Mouse (Mus musculus) liver, adult 2 months (tissue): ENCODE data around the gene Fry. TPM values are rescaled to one million over a fixed set of nuclear protein-coding genes. Genes with fewer than 3 reads are reported as not detected.

ENCODE experiments used
- DNase-seq: peaks from one replicate; pipeline ENCODE4 v3.0.0-alpha.2; 2011; ENCODE audit warnings: low read depth, low spot score; ENCODE audit errors: extremely low read depth
- H3K27ac ChIP-seq: fragments of 200-500 bp; replicated peaks from 2 replicates; pipeline ENCODE4 v1.5.1; 2012; ENCODE audit warnings: low read depth, mild to moderate bottlenecking, control low read depth, inconsistent platforms, low read length; ENCODE audit not compliant: insufficient read depth
- H3K27me3 ChIP-seq: fragments of 200-500 bp; 2 replicates; pipeline ENCODE4 v1.6.1; 2012; ENCODE audit warnings: mild to moderate bottlenecking, moderate library complexity, low read length, inconsistent platforms; ENCODE audit not compliant: control insufficient read depth, insufficient read depth
- H3K36me3 ChIP-seq: fragments of 200-500 bp; 2 replicates; pipeline ENCODE4 v1.6.1; 2012; ENCODE audit warnings: low read length, inconsistent platforms; ENCODE audit not compliant: control insufficient read depth, insufficient read depth
- H3K4me1 ChIP-seq: fragments of 200-500 bp; 2 replicates; pipeline ENCODE4 v1.6.1; 2011; ENCODE audit warnings: low read length; ENCODE audit not compliant: control insufficient read depth, insufficient read depth
- H3K4me3 ChIP-seq: fragments of 200-500 bp; 2 replicates; pipeline ENCODE4 v1.5.1; 2011; ENCODE audit warnings: low read depth, mild to moderate bottlenecking, control low read depth, low read length, moderate library complexity; ENCODE audit not compliant: insufficient read depth
- H3K79me2 ChIP-seq: fragments of 200-500 bp; 2 replicates; pipeline ENCODE4 v1.6.1; 2012; ENCODE audit warnings: inconsistent platforms, mild to moderate bottlenecking, low read length, moderate library complexity; ENCODE audit not compliant: control insufficient read depth, insufficient read depth
- H3K9ac ChIP-seq: fragments of 200-500 bp; 2 replicates; pipeline ENCODE4 v1.6.1; 2012; ENCODE audit warnings: low read depth, mild to moderate bottlenecking, control low read depth, inconsistent platforms, low read length
- CTCF ChIP-seq: fragments of 200-500 bp; IDR thresholded peaks from 2 replicates; pipeline ENCODE4 v1.5.1; 2011; ENCODE audit warnings: low read depth, low read length, control low read depth
- POLR2A ChIP-seq: fragments of 200-500 bp; IDR thresholded peaks from 2 replicates; pipeline ENCODE4 v1.6.1; 2011; ENCODE audit warnings: low read length, control low read depth; ENCODE audit not compliant: insufficient read depth; ENCODE audit errors: extremely low read depth
- WGBS: fragments of 180-500 bp; shearing (Covaris S2); methylation state at CpG from one replicate; pipeline ENCODE4 v1.1.7; 2018; 5-methylcytosine and 5-hydroxymethylcytosine counted together
- polyA plus RNA-seq: library from polyadenylated mRNA; depleted of rRNA; stranded (reverse); fragments of >200 nt; gene quantifications from 2 replicates; pipeline ENCODE4 v1.2.3, GENCODE M21; 2012
- total RNA-seq: library from RNA; depleted of rRNA; stranded (reverse); fragments of >200 nt; gene quantifications from 2 replicates; pipeline ENCODE4 v1.2.3, GENCODE M21; 2014

The Fry gene
- total and polyA plus RNA-seq, 2 experiments = 0.62 to 1.8 TPM

GRCm38 (mm10) chr5:150347845-150348244, 229.4 kb downstream of the Fry start:
- TF ChIP-seq CTCF (peak; percentile 28; the same call in 1 of the 2 replicates), POLR2A (no peak)
- DNase-seq = no peak
- WGBS = 93% methylated on average over 2 of the region's 2 CpGs
- Histone ChIP-seq H3K27ac (no peak overlapping the region), H3K36me3 (no peaks in the 10 kb centered on the region), H3K9ac (no peak overlapping the region), H3K27me3 (no peaks in the 10 kb centered on the region), H3K4me3 (no peak overlapping the region), H3K79me2 (no peaks in the 10 kb centered on the region), H3K4me1 (no peaks in the 10 kb centered on the region)

GRCm38 (mm10) chr5:150348302-150348701, 229.9 kb downstream of the Fry start:
- Histone ChIP-seq H3K9ac (no peak overlapping the region), H3K27me3 (no peaks in the 10 kb centered on the region), H3K4me1 (no peaks in the 10 kb centered on the region), H3K36me3 (no peaks in the 10 kb centered on the region), H3K27ac (no peak overlapping the region), H3K79me2 (no peaks in the 10 kb centered on the region), H3K4me3 (no peak overlapping the region)
- DNase-seq = no peak
- WGBS = 100% methylated on average over 1 of the region's 1 CpGs
- TF ChIP-seq POLR2A (no peak), CTCF (no peak)

- H3K4me1 ChIP-seq = no peaks in the 10 kb centered on the region
- no peak for TF ChIP-seq POLR2A
- TF ChIP-seq CTCF = no peak
- no peak overlapping the region for H3K9ac ChIP-seq
- no peak for DNase-seq
- no peaks in the 10 kb centered on the region for H3K27me3 ChIP-seq
- no peak overlapping the region for H3K4me3 ChIP-seq
- no peaks in the 10 kb centered on the region for H3K79me2 ChIP-seq
- H3K27ac ChIP-seq = no peak overlapping the region
- WGBS = 81% methylated on average over 2 of the region's 2 CpGs
- no peaks in the 10 kb centered on the region for H3K36me3 ChIP-seq
Observed at GRCm38 (mm10) chr5:150351191-150351590, 232.7 kb downstream of the Fry start.

GRCm38 (mm10) chr5:150358671-150359070, 240.2 kb downstream of the Fry start:
- no peaks in the 10 kb centered on the region for H3K36me3 ChIP-seq
- H3K79me2 ChIP-seq = no peaks in the 10 kb centered on the region
- H3K4me3 ChIP-seq = no peak overlapping the region
- H3K9ac ChIP-seq = no peak overlapping the region
- no peak for DNase-seq
- no peak for TF ChIP-seq CTCF
- TF ChIP-seq POLR2A = no peak
- H3K4me1 ChIP-seq = no peaks in the 10 kb centered on the region
- H3K27me3 ChIP-seq = no peaks in the 10 kb centered on the region
- 87% methylated on average over 14 of the region's 14 CpGs for WGBS
- no peak overlapping the region for H3K27ac ChIP-seq

- Histone ChIP-seq H3K79me2 (no peaks in the 10 kb centered on the region), H3K4me1 (no peaks in the 10 kb centered on the region), H3K9ac (no peak overlapping the region), H3K27ac (no peak overlapping the region), H3K36me3 (no peaks in the 10 kb centered on the region), H3K27me3 (no peaks in the 10 kb centered on the region), H3K4me3 (no peak overlapping the region)
- 61% methylated on average over 6 of the region's 6 CpGs for WGBS
- no peak for TF ChIP-seq POLR2A
- TF ChIP-seq CTCF = no peak
- peak; percentile 17 for DNase-seq
Observed at GRCm38 (mm10) chr5:150362241-150362640, 243.8 kb downstream of the Fry start.

DNA sequence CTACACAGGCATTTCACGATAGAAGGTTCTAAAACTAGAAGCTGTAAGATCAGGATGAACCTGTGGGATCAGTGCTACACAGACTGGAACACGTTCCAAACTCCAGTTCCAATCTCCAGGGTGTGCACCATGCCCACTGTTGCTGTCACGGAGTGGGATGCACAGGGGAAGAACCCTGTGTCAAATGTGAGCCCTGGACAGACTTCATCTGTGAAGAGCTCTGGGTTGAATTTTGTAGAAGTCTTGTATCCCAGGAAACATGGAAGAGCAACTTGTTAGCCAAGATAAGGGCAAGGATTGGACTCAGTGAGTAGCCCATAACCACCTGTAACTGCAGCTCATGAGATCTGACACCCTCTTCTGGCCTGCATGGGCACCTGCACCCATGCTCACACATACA, 246.2 kb downstream of the Fry start:
- Histone ChIP-seq H3K4me1 (no peaks in the 10 kb centered on the region), H3K79me2 (no peaks in the 10 kb centered on the region), H3K27me3 (no peaks in the 10 kb centered on the region), H3K36me3 (no peaks in the 10 kb centered on the region), H3K27ac (no peak overlapping the region), H3K4me3 (no peak overlapping the region), H3K9ac (no peak overlapping the region)
- no peak for TF ChIP-seq CTCF
- TF ChIP-seq POLR2A = no peak
- 76% methylated on average over 3 of the region's 3 CpGs for WGBS
- no peak for DNase-seq
